Mouse (Mus musculus): ENCODE measurements around the gene Tgfbr1. TPM values are rescaled to one million over a fixed set of nuclear protein-coding genes. Genes with fewer than 3 reads are reported as not detected.

The Tgfbr1 gene
- polyA plus RNA-seq, 1 experiment from 2014 or later: 24.3 TPM

DNA sequence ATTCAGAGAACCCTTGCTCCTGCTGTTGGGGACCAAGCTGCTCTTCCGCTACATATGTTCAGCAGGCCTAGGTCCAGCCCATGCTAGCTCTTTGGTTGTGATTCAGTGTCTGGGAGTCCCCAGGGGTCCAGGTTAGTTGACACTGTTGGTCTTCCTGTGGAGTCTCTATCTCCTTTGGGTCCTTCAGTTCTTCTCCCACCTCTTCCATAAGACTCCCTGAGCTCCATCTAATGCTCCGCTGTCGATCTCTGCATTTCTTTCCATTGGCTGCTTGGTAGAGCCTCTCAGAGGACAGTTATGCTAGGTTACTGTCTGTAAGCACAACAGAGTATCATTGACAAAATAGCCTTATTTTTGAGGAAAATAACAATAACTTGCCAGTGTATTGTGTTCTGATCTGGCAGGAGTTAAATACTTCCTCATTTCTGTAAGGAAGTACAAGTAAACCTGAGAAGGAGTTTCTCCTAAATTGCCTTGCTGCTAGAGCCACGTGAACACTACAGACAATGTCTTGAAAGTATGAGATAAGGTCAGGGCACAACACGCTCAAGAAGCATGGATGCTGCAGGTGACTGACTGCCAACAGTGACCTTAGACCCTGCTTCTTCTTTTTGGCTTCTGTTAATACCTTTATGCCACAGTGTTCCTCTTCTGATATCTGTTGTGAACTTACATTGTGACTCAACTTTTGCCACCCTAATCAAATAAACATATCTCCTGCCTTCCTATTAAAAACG is 45.1 kb downstream of the Tgfbr1 start:
- DNase-seq (ENCODE audit: low spot score) (no peak), ATAC-seq (replicated peaks; ENCODE audit: low FRiP score) (no peak)
- Histone ChIP-seq H3K4me1 (replicated peaks; ENCODE audit: control insufficient read depth, insufficient read depth, low read length) (0 out of 2 replicates have a peak, but pooled peaks cover 3% of the 10 kb centered on the region), H3K9ac (ENCODE audit: low read depth, low read length) (no peak overlapping the region), H3K27ac (ENCODE audit: low read depth, low read length) (no peak overlapping the region), H3K4me3 (ENCODE audit: low read depth, low read length) (no peak overlapping the region), H3K36me3 (ENCODE audit: control insufficient read depth, insufficient read depth, low read length) (peaks cover 3% of the 10 kb centered on the region; the same call in 1 of the 2 replicates), H3K9me3 (ENCODE audit: control insufficient read depth, low read length) (no peaks in the 10 kb centered on the region), H3K4me2 (no peak overlapping the region), H3K27me3 (replicated peaks; ENCODE audit: control insufficient read depth, insufficient read depth, low read length) (no peaks in the 10 kb centered on the region)
- WGBS: 71% methylated on average over 6 of the region's 6 CpGs

DNA sequence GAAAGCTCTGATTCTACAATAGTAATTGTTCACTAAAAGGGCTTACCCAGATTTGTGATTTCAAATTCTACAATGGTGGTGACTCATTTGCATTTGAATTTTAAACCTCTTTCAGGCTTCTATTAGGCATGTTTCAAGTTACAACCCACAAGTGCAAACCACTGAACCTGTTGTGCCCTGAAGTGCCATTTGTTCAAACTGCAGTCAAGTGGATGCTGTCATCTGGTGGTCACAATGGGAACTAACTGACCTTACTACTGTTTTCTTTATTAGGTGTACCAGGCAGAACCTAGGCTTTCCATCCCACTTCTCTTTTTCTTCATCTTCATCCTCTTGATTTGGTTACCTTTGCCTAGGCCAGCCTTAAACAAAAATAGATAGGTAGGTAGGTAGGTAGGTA is 46.8 kb downstream of the Tgfbr1 start:
- H3K9me3 ChIP-seq (ENCODE audit: control insufficient read depth, low read length): no peaks in the 10 kb centered on the region
- DNase-seq (ENCODE audit: low spot score) (no peak), ATAC-seq (replicated peaks; ENCODE audit: low FRiP score) (no peak)
- no peaks in the 10 kb centered on the region for H3K27me3 ChIP-seq (replicated peaks; ENCODE audit: control insufficient read depth, insufficient read depth, low read length)
- 0 out of 2 replicates have a peak, but pooled peaks cover 3% of the 10 kb centered on the region for H3K4me1 ChIP-seq (replicated peaks; ENCODE audit: control insufficient read depth, insufficient read depth, low read length)
- no peak overlapping the region for H3K4me2 ChIP-seq
- no peak overlapping the region for H3K4me3 ChIP-seq (ENCODE audit: low read depth, low read length)
- H3K27ac ChIP-seq (ENCODE audit: low read depth, low read length): no peak overlapping the region
- H3K36me3 ChIP-seq (ENCODE audit: control insufficient read depth, insufficient read depth, low read length): peaks cover 3% of the 10 kb centered on the region; the same call in 1 of the 2 replicates
- H3K9ac ChIP-seq (ENCODE audit: low read depth, low read length): no peak overlapping the region

DNA sequence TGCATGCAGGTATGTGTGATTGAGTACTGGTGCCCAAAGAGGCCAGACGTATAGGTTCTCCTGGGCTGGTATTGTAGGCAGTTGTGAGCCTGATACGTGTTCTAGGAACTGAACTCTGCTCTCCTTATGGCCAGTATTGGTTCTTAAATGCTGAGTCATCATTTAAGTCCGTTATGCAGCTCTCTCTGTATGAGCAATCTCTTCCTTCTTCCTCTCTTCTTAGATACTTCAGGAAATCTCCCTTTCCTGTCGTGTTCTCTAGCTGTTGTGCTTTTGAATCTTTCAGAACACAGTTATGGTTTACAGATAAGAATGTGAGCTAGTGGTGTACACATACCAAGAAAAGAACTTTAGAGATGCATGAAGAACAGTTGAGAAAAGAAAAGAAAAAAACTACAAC is 47.3 kb downstream of the Tgfbr1 start:
- H3K9ac ChIP-seq (ENCODE audit: low read depth, low read length): no peak overlapping the region
- H3K36me3 ChIP-seq (ENCODE audit: control insufficient read depth, insufficient read depth, low read length): peaks cover 3% of the 10 kb centered on the region; the same call in 1 of the 2 replicates
- ATAC-seq (replicated peaks; ENCODE audit: low FRiP score): no peak
- 0 out of 2 replicates have a peak, but pooled peaks cover 3% of the 10 kb centered on the region for H3K4me1 ChIP-seq (replicated peaks; ENCODE audit: control insufficient read depth, insufficient read depth, low read length)
- no peaks in the 10 kb centered on the region for H3K9me3 ChIP-seq (ENCODE audit: control insufficient read depth, low read length)
- no peak overlapping the region for H3K4me2 ChIP-seq
- DNase-seq (ENCODE audit: low spot score): no peak
- H3K27me3 ChIP-seq (replicated peaks; ENCODE audit: control insufficient read depth, insufficient read depth, low read length): no peaks in the 10 kb centered on the region
- WGBS: 41% methylated on average over 4 of the region's 4 CpGs
- H3K27ac ChIP-seq (ENCODE audit: low read depth, low read length): no peak overlapping the region
- H3K4me3 ChIP-seq (ENCODE audit: low read depth, low read length): no peak overlapping the region

DNA sequence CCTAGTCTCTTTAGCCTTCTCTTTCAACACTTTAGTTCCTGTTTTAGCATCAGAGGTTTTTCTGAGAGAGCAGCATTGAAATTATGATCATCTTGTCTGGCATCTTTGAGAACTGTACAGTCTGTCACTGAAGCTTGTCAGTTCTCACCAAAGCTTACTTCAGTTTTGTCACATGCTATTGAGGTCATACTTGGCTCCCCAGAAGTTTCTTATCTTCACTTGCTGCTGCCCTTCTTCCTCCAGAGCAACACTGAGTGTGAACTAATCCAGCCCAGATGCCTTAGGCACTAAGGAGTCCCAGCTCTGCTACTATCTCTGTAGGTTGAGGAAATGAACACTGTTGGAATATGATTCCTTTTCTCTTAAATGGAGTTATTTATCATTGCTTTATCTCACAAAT is 49.2 kb downstream of the Tgfbr1 start:
- H3K27me3 ChIP-seq (replicated peaks; ENCODE audit: control insufficient read depth, insufficient read depth, low read length): no peaks in the 10 kb centered on the region
- ATAC-seq (replicated peaks; ENCODE audit: low FRiP score) (no peak), DNase-seq (ENCODE audit: low spot score) (no peak)
- H3K9me3 ChIP-seq (ENCODE audit: control insufficient read depth, low read length): no peaks in the 10 kb centered on the region
- H3K4me1 ChIP-seq (replicated peaks; ENCODE audit: control insufficient read depth, insufficient read depth, low read length): 0 out of 2 replicates have a peak, but pooled peaks cover 3% of the 10 kb centered on the region
- no peak overlapping the region for H3K9ac ChIP-seq (ENCODE audit: low read depth, low read length)
- H3K36me3 ChIP-seq (ENCODE audit: control insufficient read depth, insufficient read depth, low read length): peaks cover 3% of the 10 kb centered on the region; the same call in 1 of the 2 replicates
- no peak overlapping the region for H3K4me3 ChIP-seq (ENCODE audit: low read depth, low read length)
- no peak overlapping the region for H3K4me2 ChIP-seq
- no peak overlapping the region for H3K27ac ChIP-seq (ENCODE audit: low read depth, low read length)

DNA sequence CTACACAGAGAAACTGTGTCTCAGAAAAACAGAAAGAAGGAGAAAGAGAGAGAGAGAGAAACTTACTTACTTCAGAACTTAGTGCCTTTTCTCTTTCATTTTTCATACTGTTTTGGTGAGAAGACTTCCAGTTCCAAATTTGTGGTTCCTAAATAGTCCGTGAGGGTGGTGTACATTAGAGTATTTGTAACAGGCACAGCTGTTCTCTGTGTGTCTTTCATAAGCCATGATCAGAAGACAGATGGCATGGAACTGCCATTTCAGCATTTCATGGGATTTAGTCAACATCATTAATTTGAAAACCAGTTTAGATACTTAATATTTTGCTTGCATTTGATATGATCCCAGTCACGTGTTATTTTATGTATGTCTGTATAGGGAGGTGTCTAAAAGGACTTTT is 51.5 kb downstream of the Tgfbr1 start:
- no peak overlapping the region for H3K27ac ChIP-seq (ENCODE audit: low read depth, low read length)
- DNase-seq (ENCODE audit: low spot score) (no peak), ATAC-seq (replicated peaks; ENCODE audit: low FRiP score) (no peak)
- H3K4me1 ChIP-seq (replicated peaks; ENCODE audit: control insufficient read depth, insufficient read depth, low read length): 0 out of 2 replicates have a peak, but pooled peaks cover 3% of the 10 kb centered on the region
- no peaks in the 10 kb centered on the region for H3K27me3 ChIP-seq (replicated peaks; ENCODE audit: control insufficient read depth, insufficient read depth, low read length)
- no peaks in the 10 kb centered on the region for H3K9me3 ChIP-seq (ENCODE audit: control insufficient read depth, low read length)
- 86% methylated on average over 2 of the region's 2 CpGs for WGBS
- H3K9ac ChIP-seq (ENCODE audit: low read depth, low read length): no peak overlapping the region
- no peak overlapping the region for H3K4me2 ChIP-seq
- H3K36me3 ChIP-seq (ENCODE audit: control insufficient read depth, insufficient read depth, low read length): no peaks in the 10 kb centered on the region; the same call in 1 of the 2 replicates
- no peak overlapping the region for H3K4me3 ChIP-seq (ENCODE audit: low read depth, low read length)

DNA sequence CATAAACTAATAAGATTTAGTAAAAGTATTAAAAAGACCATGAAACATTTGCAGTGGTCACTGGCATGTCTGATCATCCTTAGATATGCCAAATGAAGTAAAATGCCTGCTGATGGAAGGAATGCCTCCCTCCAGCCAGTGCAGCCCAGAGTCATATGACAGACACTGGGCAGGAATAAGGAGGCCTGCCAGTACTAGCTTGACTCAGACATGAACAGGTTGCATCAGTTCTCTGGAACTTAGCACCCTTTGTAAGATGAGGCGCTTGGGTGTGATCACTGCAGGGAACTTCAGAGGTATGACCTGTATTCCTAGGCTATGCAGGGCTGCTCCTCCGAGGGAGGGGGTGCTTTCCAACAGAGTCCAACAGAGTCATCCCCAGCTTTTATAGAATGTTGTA is 54.1 kb downstream of the Tgfbr1 start:
- WGBS: 88% methylated on average over 2 of the region's 2 CpGs
- ATAC-seq (replicated peaks; ENCODE audit: low FRiP score) (no peak), DNase-seq (ENCODE audit: low spot score) (no peak)
- no peaks in the 10 kb centered on the region for H3K9me3 ChIP-seq (ENCODE audit: control insufficient read depth, low read length)
- H3K36me3 ChIP-seq (ENCODE audit: control insufficient read depth, insufficient read depth, low read length): no peaks in the 10 kb centered on the region; the same call in 1 of the 2 replicates
- no peak overlapping the region for H3K4me3 ChIP-seq (ENCODE audit: low read depth, low read length)
- no peak overlapping the region for H3K9ac ChIP-seq (ENCODE audit: low read depth, low read length)
- H3K27me3 ChIP-seq (replicated peaks; ENCODE audit: control insufficient read depth, insufficient read depth, low read length): no peaks in the 10 kb centered on the region
- no peak overlapping the region for H3K27ac ChIP-seq (ENCODE audit: low read depth, low read length)
- H3K4me2 ChIP-seq: no peak overlapping the region
- H3K4me1 ChIP-seq (replicated peaks; ENCODE audit: control insufficient read depth, insufficient read depth, low read length): no peaks in the 10 kb centered on the region

DNA sequence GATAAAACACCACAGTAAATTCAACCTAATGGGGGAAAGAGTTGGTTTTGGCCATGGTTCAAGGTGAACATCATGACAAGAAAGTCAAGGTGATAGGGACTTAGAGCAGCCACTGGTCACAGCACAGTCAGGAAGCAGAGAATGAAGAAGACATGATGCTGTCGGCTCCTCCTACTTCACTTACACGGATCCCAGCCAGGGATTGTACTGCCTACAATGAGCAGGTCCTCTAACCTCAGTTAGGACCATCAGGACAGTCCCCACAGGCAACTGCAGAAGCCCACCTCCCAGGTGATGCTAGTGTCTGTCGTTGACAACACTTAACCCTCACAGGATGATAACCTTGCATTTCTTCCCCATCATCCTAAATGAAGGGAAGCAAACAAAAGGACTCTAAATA is 64.8 kb downstream of the Tgfbr1 start:
- no peak overlapping the region for H3K27ac ChIP-seq (ENCODE audit: low read depth, low read length)
- H3K36me3 ChIP-seq (ENCODE audit: control insufficient read depth, insufficient read depth, low read length): no peaks in the 10 kb centered on the region
- 47% methylated on average over 3 of the region's 3 CpGs for WGBS
- no peaks in the 10 kb centered on the region for H3K27me3 ChIP-seq (replicated peaks; ENCODE audit: control insufficient read depth, insufficient read depth, low read length)
- no peaks in the 10 kb centered on the region for H3K9me3 ChIP-seq (ENCODE audit: control insufficient read depth, low read length)
- 0 out of 2 replicates have a peak, but pooled peaks cover 7% of the 10 kb centered on the region for H3K4me1 ChIP-seq (replicated peaks; ENCODE audit: control insufficient read depth, insufficient read depth, low read length)
- DNase-seq (ENCODE audit: low spot score): no peak
- H3K4me2 ChIP-seq: no peak overlapping the region
- H3K9ac ChIP-seq (ENCODE audit: low read depth, low read length): no peak overlapping the region
- no peak for ATAC-seq (replicated peaks; ENCODE audit: low FRiP score)
- H3K4me3 ChIP-seq (ENCODE audit: low read depth, low read length): no peak overlapping the region

DNA sequence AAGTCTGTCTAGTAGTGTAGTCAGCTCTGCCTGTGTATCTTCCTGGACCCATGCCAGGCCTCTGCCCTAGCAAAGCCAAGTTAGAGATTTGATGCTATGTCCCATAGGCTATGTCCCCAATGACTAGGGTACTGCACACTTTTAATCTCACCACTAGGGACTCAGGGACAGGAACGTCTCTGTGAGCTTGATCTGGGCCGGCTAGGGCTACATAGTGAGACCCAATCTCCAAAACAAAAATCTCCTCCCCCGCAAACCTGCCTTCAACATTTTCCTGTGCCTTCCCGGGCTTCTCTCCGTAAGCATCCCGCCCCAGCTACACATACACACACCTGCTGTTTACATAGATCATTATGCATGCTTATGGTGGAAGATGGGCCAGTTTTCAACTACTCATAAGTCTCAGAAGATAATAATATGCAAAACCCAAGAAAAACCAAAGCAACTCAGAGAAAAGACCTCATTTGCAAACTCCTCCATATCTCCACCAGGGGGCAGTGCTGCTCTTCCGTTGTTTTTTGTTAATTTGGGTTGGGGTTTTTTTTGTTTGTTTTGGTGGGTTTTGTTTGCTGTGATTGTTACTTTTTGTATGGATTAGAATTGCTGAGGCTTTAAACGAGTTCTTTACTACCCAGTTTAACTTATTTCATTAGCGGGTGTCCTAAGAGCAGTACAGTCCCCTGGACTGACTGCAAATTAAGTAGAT is 66.4 kb downstream of the Tgfbr1 start:
- no peak overlapping the region for H3K9ac ChIP-seq (ENCODE audit: low read depth, low read length)
- H3K4me3 ChIP-seq (ENCODE audit: low read depth, low read length): no peak overlapping the region
- no peaks in the 10 kb centered on the region for H3K36me3 ChIP-seq (ENCODE audit: control insufficient read depth, insufficient read depth, low read length)
- 0 out of 2 replicates have a peak, but pooled peaks cover 7% of the 10 kb centered on the region for H3K4me1 ChIP-seq (replicated peaks; ENCODE audit: control insufficient read depth, insufficient read depth, low read length)
- no peak overlapping the region for H3K4me2 ChIP-seq
- WGBS: 29% methylated on average over 9 of the region's 9 CpGs
- ATAC-seq (replicated peaks; ENCODE audit: low FRiP score) (no peak), DNase-seq (ENCODE audit: low spot score) (no peak)
- H3K27me3 ChIP-seq (replicated peaks; ENCODE audit: control insufficient read depth, insufficient read depth, low read length): no peaks in the 10 kb centered on the region
- H3K9me3 ChIP-seq (ENCODE audit: control insufficient read depth, low read length): no peaks in the 10 kb centered on the region
- no peak overlapping the region for H3K27ac ChIP-seq (ENCODE audit: low read depth, low read length)
